In the genomic region with DNA sequence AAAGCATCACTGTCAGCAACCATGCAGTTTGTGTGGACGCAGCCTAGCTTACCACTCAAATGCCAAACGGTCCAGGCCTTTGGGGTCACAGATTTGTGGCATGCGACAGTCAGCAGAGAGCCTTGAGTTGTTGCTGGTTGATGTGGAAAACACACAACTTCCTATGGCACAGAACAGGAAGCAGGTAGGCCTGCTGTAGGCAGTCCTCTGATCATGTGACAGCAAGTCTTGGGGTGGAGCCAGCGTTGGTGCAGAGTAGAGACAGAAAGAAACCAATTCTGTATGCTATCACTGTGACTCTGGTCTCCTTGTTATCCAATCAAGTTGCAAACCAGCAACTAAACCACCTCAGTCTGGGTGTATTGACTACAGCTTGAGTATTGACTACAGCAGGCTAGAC, we compare ENCODE assay signal across 10 mouse cellular contexts.
A peak's percentile ranks its signal among the peaks of the same experiment; 100 is the strongest.
DNase-seq lines count a peak whose midpoint lies in the region.
"Had no signal": no experiment of that assay in that cellular context is flagged by ENCODE, and none has a peak within 500 bp of the region (broad histone marks: within the 10 kb centered on the region; RNA-seq: fewer than 3 reads in every experiment).

No protein-coding gene starts in this region.

- peak; percentile 16 for DNase-seq in thymus, postnatal 14 days
- DNase-seq in thymus, postnatal 4 days, result no peak
- DNase-seq in adipocyte (ENCODE audit: low spot score), result peak; percentile 13
- DNase-seq in large intestine, adult 2 months (ENCODE audit: low read depth, low spot score), result peak; percentile 40
- DNase-seq in heart, adult 9 months (ENCODE audit: low spot score in 2 of 2), result no peak
- DNase-seq in ovary, postnatal 14 days (ENCODE audit: low spot score), result no peak
- DNase-seq in lung, postnatal 14 days, result no peak
- DNase-seq: cerebellum, adult 8-10 months; heart, adult 2 months; right cerebral cortex, postnatal 14 days had no signal

- WGBS in large intestine, adult 2 months, result 28% methylated on average over 4 of the region's 4 CpGs

Comparison
In these comparisons a context has a peak if more than half of its experiments do, and no peak if none do; other contexts are left out.
1. DNase-seq: peak in thymus, postnatal 14 days (single experiment), adipocyte (single experiment) and large intestine, adult 2 months (single experiment); none in thymus, postnatal 4 days (single experiment), heart, adult 9 months (0 of 2), ovary, postnatal 14 days (single experiment) and lung, postnatal 14 days (single experiment).